Mouse (Mus musculus) hindbrain, embryonic 15.5 days (tissue): ENCODE measurements at regions not wholly inside any gene's neighbourhood (a gene's known extent, or its start where the extent isn't known, plus 50 kb on each side); places are given as distances from the start of the nearest gene placed in this dataset.

Experiments
- ATAC-seq: fragments of 200-750 bp; cut with Nextera tagmentation; 2 replicates; pipeline ENCODE4 v1.8.0; 2017; ENCODE audit warnings: low read depth, moderate number of reproducible peaks, moderate TSS enrichment; ENCODE audit not compliant: low FRiP score
- H3K27ac ChIP-seq: fragments of 300-500 bp; sonication (generic); replicated peaks from 2 replicates; pipeline ENCODE4 v1.5.1; 2015; ENCODE audit warnings: mild to moderate bottlenecking, inconsistent platforms
- H3K27me3 ChIP-seq: fragments of 300-500 bp; sonication (generic); 2 replicates; pipeline ENCODE4 v1.6.1; 2015; ENCODE audit warnings: control low read depth, inconsistent platforms
- H3K36me3 ChIP-seq: fragments of 300-500 bp; sonication (generic); 2 replicates; pipeline ENCODE4 v1.6.1; 2015; ENCODE audit warnings: control low read depth, inconsistent platforms
- H3K4me1 ChIP-seq: fragments of 300-500 bp; sonication (generic); replicated peaks from 2 replicates; pipeline ENCODE4 v1.6.1; 2015; ENCODE audit warnings: control low read depth, inconsistent platforms
- H3K4me2 ChIP-seq: fragments of 300-500 bp; sonication (generic); 2 replicates; pipeline ENCODE4 v1.6.1; 2015; ENCODE audit warnings: moderate library complexity, mild to moderate bottlenecking, inconsistent platforms
- H3K4me3 ChIP-seq: fragments of 300-500 bp; sonication (generic); 2 replicates; pipeline ENCODE4 v1.5.1; 2015; ENCODE audit warnings: mild to moderate bottlenecking, inconsistent platforms
- H3K9ac ChIP-seq: fragments of 300-500 bp; sonication (generic); 2 replicates; pipeline ENCODE4 v1.6.1; 2015; ENCODE audit warnings: inconsistent platforms
- H3K9me3 ChIP-seq: fragments of 300-500 bp; sonication (generic); 2 replicates; pipeline ENCODE4 v1.6.1; 2016; ENCODE audit warnings: control low read depth, inconsistent platforms
- WGBS: fragments of 180-500 bp; shearing (Covaris S2); methylation state at CpG from one replicate; pipeline ENCODE4 v1.1.7; 2015; 5-methylcytosine and 5-hydroxymethylcytosine counted together

- Histone ChIP-seq H3K9me3 (no peaks in the 10 kb centered on the region), H3K27me3 (no peaks in the 10 kb centered on the region), H3K27ac (no peak overlapping the region), H3K4me2 (no peak overlapping the region), H3K9ac (no peak overlapping the region), H3K4me3 (no peak overlapping the region), H3K4me1 (no peaks in the 10 kb centered on the region), H3K36me3 (no peaks in the 10 kb centered on the region)
- 89% methylated on average over 4 of the region's 4 CpGs for WGBS
- no peak for ATAC-seq
These were observed 288.5 kb downstream of the Pla2g4a start for GRCm38 (mm10) chr1:149672571-149672970.

GRCm38 (mm10) chr1:149672117-149672516 is 289.0 kb downstream of the Pla2g4a start:
- Histone ChIP-seq H3K9me3 (no peaks in the 10 kb centered on the region), H3K36me3 (no peaks in the 10 kb centered on the region), H3K9ac (no peak overlapping the region), H3K27ac (no peak overlapping the region; the same call in 1 of the 2 replicates), H3K4me3 (no peak overlapping the region), H3K4me1 (no peaks in the 10 kb centered on the region), H3K4me2 (no peak overlapping the region), H3K27me3 (no peaks in the 10 kb centered on the region)
- ATAC-seq: no peak
- 42% methylated on average over 2 of the region's 2 CpGs for WGBS

- no peak overlapping the region for H3K9ac ChIP-seq
- no peaks in the 10 kb centered on the region for H3K27me3 ChIP-seq
- H3K4me1 ChIP-seq: no peaks in the 10 kb centered on the region
- ATAC-seq: no peak
- H3K27ac ChIP-seq: 0 out of 2 replicates have a peak overlapping the region, but pooled peaks have one; percentile 35
- no peak overlapping the region for H3K4me2 ChIP-seq
- no peaks in the 10 kb centered on the region for H3K36me3 ChIP-seq
- no peaks in the 10 kb centered on the region for H3K9me3 ChIP-seq
- WGBS: 32% methylated on average over 3 of the region's 3 CpGs
- H3K4me3 ChIP-seq: no peak overlapping the region
These were observed 290.0 kb downstream of the Pla2g4a start for GRCm38 (mm10) chr1:149671091-149671490.
